Mouse (Mus musculus): Measurements from ENCODE around the gene Ttc27.

DNA sequence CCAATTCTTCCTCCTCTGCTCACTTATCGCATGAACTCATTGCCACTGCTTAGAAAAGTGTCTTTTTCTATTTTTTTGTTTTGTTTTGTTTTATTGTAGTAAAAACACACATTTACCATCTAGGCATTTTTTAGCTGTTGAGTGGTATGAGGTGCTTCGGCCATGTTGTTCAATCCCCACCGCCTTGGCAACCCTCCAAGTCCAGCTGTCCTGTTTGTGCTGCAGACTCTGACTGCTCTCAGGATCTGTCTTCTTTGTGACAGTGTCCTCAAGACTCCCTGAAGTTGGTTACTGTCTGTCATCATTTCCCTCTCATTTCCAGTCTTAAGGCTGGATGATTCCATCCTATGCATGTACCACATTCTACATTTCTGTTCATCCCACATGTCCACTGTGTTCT, 132.7 kb downstream of the Ttc27 start:
- TF ChIP-seq EP300 (IDR thresholded peaks at IDR 0.05; ENCODE audit: low read depth in 1 of 2, low read length in 2 of 2) (no peak), CTCF (IDR thresholded peaks at IDR 0.05 in 2 of 3, conservative IDR thresholded peaks at IDR 0.05 in 1 of 3; ENCODE audit: control insufficient read depth in 1 of 3, insufficient read depth in 1 of 3, low read depth in 2 of 3, low read length in 3 of 3, poor library complexity in 1 of 3, severe bottlenecking in 1 of 3) (no peak), E2F4 (IDR thresholded peaks at IDR 0.05; ENCODE audit: borderline replicate concordance, low read depth, low read length) (no peak), TCF12 (IDR thresholded peaks at IDR 0.05; ENCODE audit: low read depth, low read length) (no peak), GATA1 (IDR thresholded peaks at IDR 0.05; ENCODE audit: low read depth, low read length) (no peak), POLR2AphosphoS2 (IDR thresholded peaks at IDR 0.05; ENCODE audit: low read length) (no peak)
